Mouse (Mus musculus) bone marrow macrophage, adult 2 months (primary cell): Measurements from ENCODE around the gene Acvr1b.

Source experiments
- CTCF ChIP-seq: IDR thresholded peaks from 2 replicates; pipeline ENCODE4 v1.5.1; 2012; ENCODE audit warnings: low read depth, mild to moderate bottlenecking, low read length, moderate library complexity
- POLR2A ChIP-seq: IDR thresholded peaks from 2 replicates; pipeline ENCODE4 v1.6.1; 2012; ENCODE audit warnings: mild to moderate bottlenecking, low read depth, low read length, borderline replicate concordance

DNA sequence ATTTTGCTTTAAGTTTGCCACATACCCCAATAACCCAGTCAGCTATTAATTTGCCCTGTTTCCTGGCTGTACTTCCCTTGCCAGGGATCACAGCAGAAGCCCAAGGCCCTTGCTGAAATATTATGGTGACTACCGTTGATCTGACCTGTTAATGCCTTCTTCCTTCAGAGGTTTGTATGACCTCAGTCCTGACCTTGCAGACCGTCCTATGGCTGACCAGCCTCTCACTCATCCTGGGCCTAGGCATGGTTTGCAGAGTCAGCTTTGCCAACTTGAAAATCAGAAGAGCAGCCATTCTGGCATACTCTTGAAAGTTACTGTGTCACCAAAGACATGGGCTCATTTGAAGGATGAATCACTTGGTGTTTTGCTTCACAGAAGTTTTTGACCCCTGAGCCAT lies 41.3 kb downstream of the Acvr1b start:
- TF ChIP-seq CTCF (no peak), POLR2A (no peak)
